Mouse (Mus musculus) ES-E14 (cell line): ENCODE measurements around the gene Babam1. TPM values are rescaled to one million over a fixed set of nuclear protein-coding genes. Genes with fewer than 3 reads are reported as not detected.
A peak's percentile ranks its signal among the peaks of the same experiment; 100 is the strongest.

ENCODE experiments used
- DNase-seq: peaks from one replicate; pipeline ENCODE4 v3.0.0-alpha.2; 2013; ENCODE audit warnings: low read depth, low spot score
- H3K27ac ChIP-seq: 2 replicates; pipeline ENCODE4 v1.5.1; 2012; ENCODE audit warnings: low read depth, mild to moderate bottlenecking, low read length, moderate library complexity, mixed read lengths; ENCODE audit not compliant: poor library complexity, insufficient read depth, severe bottlenecking
- H3K36me3 ChIP-seq: 2 replicates; pipeline ENCODE4 v1.6.1; 2012; ENCODE audit warnings: mild to moderate bottlenecking, low read length, moderate library complexity, mixed read lengths; ENCODE audit not compliant: control insufficient read depth, poor library complexity, insufficient read depth, severe bottlenecking
- H3K4me1 ChIP-seq, 2 experiments: fragments of 150-350 bp in 1 of 2; sonication (generic) in 1 of 2; 2 replicates each; pipeline ENCODE4 v1.6.1; 2012; ENCODE audit warnings: low read length in 2 of 2, mild to moderate bottlenecking in 1 of 2, mixed read lengths in 1 of 2; ENCODE audit not compliant: control insufficient read depth in 2 of 2, insufficient read depth in 2 of 2, poor library complexity in 1 of 2
- H3K4me3 ChIP-seq, 2 experiments: fragments of 150-350 bp in 1 of 2; sonication (generic) in 1 of 2; 2 replicates each; pipeline ENCODE4 v1.5.1; 2012; ENCODE audit warnings: low read length in 2 of 2, low read depth in 1 of 2, mild to moderate bottlenecking in 1 of 2, mixed read lengths in 1 of 2; ENCODE audit not compliant: insufficient read depth in 1 of 2, poor library complexity in 1 of 2, severe bottlenecking in 1 of 2
- H3K9ac ChIP-seq: 2 replicates; pipeline ENCODE4 v1.6.1; 2012; ENCODE audit warnings: low read depth, mild to moderate bottlenecking, low read length, mixed read lengths; ENCODE audit not compliant: poor library complexity, insufficient read depth, severe bottlenecking
- H3K9me3 ChIP-seq: fragments of 150-350 bp; sonication (generic); 2 replicates; pipeline ENCODE4 v1.6.1; 2012; ENCODE audit warnings: low read depth, mild to moderate bottlenecking, low read length; ENCODE audit not compliant: control insufficient read depth, insufficient read depth
- CHD2 ChIP-seq: IDR thresholded peaks from 2 replicates; pipeline ENCODE4 v1.6.1; 2014; ENCODE audit warnings: mild to moderate bottlenecking, low read depth, low read length, inconsistent platforms
- HCFC1 ChIP-seq: IDR thresholded peaks from 2 replicates; pipeline ENCODE4 v1.6.1; 2012; ENCODE audit warnings: low read length, inconsistent platforms, borderline replicate concordance; ENCODE audit not compliant: insufficient read depth
- MAFK ChIP-seq: IDR thresholded peaks from 2 replicates; pipeline ENCODE4 v1.6.1; 2014; ENCODE audit warnings: mild to moderate bottlenecking, low read depth, low read length, inconsistent platforms; ENCODE audit not compliant: insufficient read depth
- ZC3H11A ChIP-seq: IDR thresholded peaks from 2 replicates; pipeline ENCODE4 v1.6.1; 2012; ENCODE audit warnings: low read depth, mild to moderate bottlenecking, inconsistent platforms, low read length, borderline replicate concordance
- ZNF384 ChIP-seq: IDR thresholded peaks from 2 replicates; pipeline ENCODE4 v1.6.1; 2012; ENCODE audit warnings: low read depth, low read length, inconsistent platforms
- in situ Hi-C, 2 experiments: fragments of 600-800 bp; cut with MboI; formaldehyde crosslinking; loops; one replicate each; pipeline ENCODE4 v1.15.1; 2025; ENCODE audit warnings: low sequenced_read_pairs in 2 of 2, inconsistent platforms in 1 of 2; ENCODE audit not compliant: unreplicated experiment in 2 of 2
- total RNA-seq: library from RNA; depleted of rRNA; stranded (reverse); fragments of 300-350 nt; gene quantifications from 2 replicates; pipeline ENCODE4 v1.2.3, GENCODE M21; 2012

Gene Babam1
- total RNA-seq, 1 experiment: 47.4 TPM

GRCm38 (mm10) chr8:71403107-71403885, 6.6 kb downstream of the Babam1 start:
- in situ Hi-C loops: no loop called here

GRCm38 (mm10) chr8:71404011-71404410, 7.3 kb downstream of the Babam1 start:
- in situ Hi-C loops: no loop called here
- no peak overlapping the region for H3K27ac ChIP-seq
- peaks cover 39% of the 10 kb centered on the region for H3K36me3 ChIP-seq
- no peak overlapping the region for H3K9ac ChIP-seq
- no peaks in the 10 kb centered on the region for H3K9me3 ChIP-seq
- no peak for DNase-seq
- peaks cover 4 to 17% of the 10 kb centered on the region in 2 experiments; a peak in 3 of 4 replicates for H3K4me1 ChIP-seq
- H3K4me3 ChIP-seq: no peak overlapping the region
- TF ChIP-seq MAFK (no peak), ZC3H11A (no peak), CHD2 (no peak), HCFC1 (no peak), ZNF384 (no peak)

More at GRCm38 (mm10) chr8:71403107-71403885, 6.6 kb downstream of the Babam1 start:
- no peak for DNase-seq
- Histone ChIP-seq H3K4me3 (no peak overlapping the region), H3K36me3 (peaks cover 36% of the 10 kb centered on the region), H3K9ac (no peak overlapping the region), H3K27ac (no peak overlapping the region), H3K9me3 (no peaks in the 10 kb centered on the region), H3K4me1 (peaks cover 4 to 17% of the 10 kb centered on the region in 2 experiments; a peak in 3 of 4 replicates)
- TF ChIP-seq MAFK (no peak), CHD2 (no peak), ZNF384 (no peak), ZC3H11A (no peak), HCFC1 (no peak)

GRCm38 (mm10) chr8:71404951-71405351, 8.3 kb downstream of the Babam1 start:
- peak overlapping the region; percentile 74 for H3K9ac ChIP-seq
- H3K4me3 ChIP-seq: peak overlapping the region; percentile 70 to 84
- TF ChIP-seq ZC3H11A (no peak), ZNF384 (no peak), HCFC1 (no peak), CHD2 (no peak), MAFK (peak; percentile 72)
- H3K36me3 ChIP-seq: peaks cover 41% of the 10 kb centered on the region
- no peak for DNase-seq
- in situ Hi-C loops: no loop called here
- H3K9me3 ChIP-seq: no peaks in the 10 kb centered on the region
- H3K27ac ChIP-seq: no peak overlapping the region
- H3K4me1 ChIP-seq: peaks cover 4 to 15% of the 10 kb centered on the region in 2 experiments; a peak in 3 of 4 replicates

GRCm38 (mm10) chr8:71405401-71406098, 8.9 kb downstream of the Babam1 start, which contains the start of gene Ankle1:
Gene Ankle1 (plus strand): TSS chr8:71406010.
- Histone ChIP-seq H3K9me3 (no peaks in the 10 kb centered on the region), H3K27ac (no peak within 1 kb of the TSS; the same call in 1 of the 2 replicates), H3K36me3 (peaks cover 41% of the 10 kb centered on the region), H3K4me1 (peaks cover 4 to 15% of the 10 kb centered on the region in 2 experiments; a peak in 3 of 4 replicates), H3K9ac (peak within 1 kb of the TSS; percentile 89), H3K4me3 (peak within 1 kb of the TSS; percentile 80 to 84)
- in situ Hi-C loops: no loop called here
- DNase-seq: peak; percentile 93
- no peak for TF ChIP-seq MAFK
- peak; percentile 58; the same call in 1 of the 2 replicates for TF ChIP-seq HCFC1
